Mouse (Mus musculus): Measurements from ENCODE around the gene Eci1. TPM values are rescaled to one million over a fixed set of nuclear protein-coding genes. Genes with fewer than 3 reads are reported as not detected.
A peak's percentile ranks its signal among the peaks of the same experiment; 100 is the strongest.

Eci1 gene
- polyA plus RNA-seq, 1 experiment from 2014 or later, result 70.0 TPM

DNA sequence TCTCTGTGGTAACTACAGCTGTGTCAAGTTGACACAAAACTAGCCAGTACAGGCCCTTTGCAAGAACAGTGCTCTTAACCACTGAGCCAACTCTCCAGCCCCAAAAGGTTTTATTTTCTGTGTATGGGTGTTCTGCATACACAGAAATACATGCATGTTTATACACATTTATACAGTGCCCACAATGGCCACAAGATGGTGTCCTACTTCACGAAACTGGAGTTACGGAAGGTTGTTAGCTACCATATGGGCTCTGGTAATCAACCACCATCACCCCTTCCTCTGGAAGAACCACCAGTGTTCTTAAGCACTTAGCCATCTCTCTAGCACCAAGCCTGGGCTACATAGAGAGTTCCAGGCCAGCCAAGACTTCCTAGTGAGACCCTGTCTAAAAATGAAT is 35.1 kb downstream of the Eci1 start:
- WGBS, result 68% methylated on average over 2 of the region's 2 CpGs
- H3K9ac ChIP-seq, result no peak overlapping the region
- ATAC-seq (ENCODE audit: insufficient number of reproducible peaks, low FRiP score, low TSS enrichment, low read depth), result no peak
- H3K9me3 ChIP-seq (replicated peaks), result no peaks in the 10 kb centered on the region
- no peaks in the 10 kb centered on the region for H3K36me3 ChIP-seq
- H3K27ac ChIP-seq (replicated peaks), result no peak overlapping the region
- no peaks in the 10 kb centered on the region for H3K27me3 ChIP-seq
- no peaks in the 10 kb centered on the region for H3K4me1 ChIP-seq
- no peak overlapping the region for H3K4me3 ChIP-seq (replicated peaks)
- no peak overlapping the region for H3K4me2 ChIP-seq (replicated peaks)

DNA sequence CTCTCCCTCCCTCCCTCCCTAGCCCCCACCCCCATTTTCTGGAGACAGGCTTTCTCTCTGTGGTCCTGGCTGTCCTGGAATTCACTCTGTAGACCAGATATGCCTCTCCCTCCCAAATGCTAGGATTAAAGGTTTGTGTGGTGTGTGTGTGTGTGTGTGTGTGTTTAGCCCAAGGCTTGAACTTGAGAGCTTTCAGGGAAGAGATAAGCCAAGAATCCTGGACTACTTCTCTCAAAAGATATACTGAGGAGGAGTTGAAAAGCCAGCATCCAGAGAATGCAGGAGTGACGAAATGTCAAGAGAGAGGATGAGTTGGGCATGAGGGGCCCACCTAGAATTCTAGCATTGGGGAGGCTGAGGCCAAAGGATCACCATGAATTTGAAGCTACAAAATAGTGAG is 36.5 kb downstream of the Eci1 start:
- H3K9ac ChIP-seq, result no peak overlapping the region
- no peaks in the 10 kb centered on the region for H3K36me3 ChIP-seq
- H3K4me3 ChIP-seq (replicated peaks), result no peak overlapping the region
- H3K27me3 ChIP-seq, result no peaks in the 10 kb centered on the region
- no peaks in the 10 kb centered on the region for H3K4me1 ChIP-seq
- H3K4me2 ChIP-seq (replicated peaks), result no peak overlapping the region
- ATAC-seq (ENCODE audit: insufficient number of reproducible peaks, low FRiP score, low TSS enrichment, low read depth), result no peak
- 69% methylated on average over 1 of the region's 1 CpGs for WGBS
- no peaks in the 10 kb centered on the region for H3K9me3 ChIP-seq (replicated peaks)
- H3K27ac ChIP-seq (replicated peaks), result no peak overlapping the region

DNA sequence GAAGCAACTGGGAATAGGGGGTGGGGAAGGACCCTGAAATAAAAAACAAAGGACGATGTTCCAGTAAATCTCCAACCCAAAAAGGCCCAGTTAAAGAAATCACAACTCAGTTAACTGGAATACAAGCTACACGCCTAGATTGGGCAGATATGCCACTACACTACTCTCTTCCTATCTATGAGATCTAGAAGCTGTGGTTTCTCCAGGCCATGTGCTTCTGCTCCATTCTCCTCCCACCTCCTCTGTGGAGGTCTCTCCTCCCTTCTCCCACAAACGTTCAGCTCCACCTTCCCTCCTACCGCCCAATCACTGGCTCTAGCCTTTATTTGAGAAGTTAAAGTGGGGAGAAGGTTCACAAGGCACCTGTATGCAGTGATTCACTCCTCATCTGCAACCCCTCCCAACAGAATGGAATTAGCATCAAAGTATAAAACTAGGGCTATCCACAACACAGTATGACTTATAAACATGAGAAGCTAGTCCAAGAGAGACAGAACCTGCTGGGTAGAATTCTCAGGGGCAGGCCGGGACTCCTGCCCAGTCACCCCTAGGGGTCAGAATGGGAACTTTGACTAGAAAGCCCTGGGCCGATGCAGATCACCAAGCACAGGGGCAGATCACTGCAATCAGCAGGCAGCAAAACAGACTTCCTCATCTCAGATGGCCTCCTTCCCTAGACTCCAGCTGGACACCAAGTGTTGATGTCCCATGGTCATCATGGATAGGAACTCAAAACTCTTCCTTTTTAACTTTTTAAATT is 37.1 kb downstream of the Eci1 start:
- no peak overlapping the region for H3K9ac ChIP-seq
- WGBS, result 52% methylated on average over 6 of the region's 6 CpGs
- H3K27ac ChIP-seq (replicated peaks), result no peak overlapping the region
- no peaks in the 10 kb centered on the region for H3K36me3 ChIP-seq
- ATAC-seq (ENCODE audit: insufficient number of reproducible peaks, low FRiP score, low TSS enrichment, low read depth), result no peak
- H3K9me3 ChIP-seq (replicated peaks), result no peaks in the 10 kb centered on the region
- H3K27me3 ChIP-seq, result no peaks in the 10 kb centered on the region
- H3K4me1 ChIP-seq, result no peaks in the 10 kb centered on the region
- H3K4me3 ChIP-seq (replicated peaks), result no peak overlapping the region
- H3K4me2 ChIP-seq (replicated peaks), result no peak overlapping the region

DNA sequence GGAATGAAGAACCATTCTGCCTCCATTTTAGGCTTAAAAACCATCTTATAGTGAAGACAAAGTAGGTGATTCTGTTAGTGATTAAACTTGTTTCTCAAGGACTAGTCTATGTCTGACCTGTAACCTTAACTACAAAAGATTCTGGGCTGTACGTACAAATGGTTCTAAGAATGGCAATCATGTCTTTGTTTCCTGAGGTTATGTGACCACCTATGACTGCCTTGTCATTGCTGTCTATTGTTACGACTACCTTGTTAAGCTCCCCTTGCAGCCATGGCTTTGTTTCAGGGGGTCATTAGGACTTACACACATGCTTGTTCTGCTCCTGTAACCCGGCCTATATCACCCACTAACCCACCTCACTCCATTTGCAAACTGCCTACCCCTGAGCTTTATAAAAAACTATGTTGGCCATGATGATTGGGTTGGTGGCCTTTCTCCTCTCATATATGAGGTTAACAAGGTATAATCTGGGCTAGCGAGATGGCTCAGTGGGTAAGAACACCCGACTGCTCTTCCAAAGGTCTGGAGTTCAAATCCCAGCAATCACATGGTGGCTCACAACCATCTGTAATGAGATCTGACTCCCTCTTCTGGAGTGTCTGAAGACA is 42.3 kb downstream of the Eci1 start:
- no peak for ATAC-seq (ENCODE audit: insufficient number of reproducible peaks, low FRiP score, low TSS enrichment, low read depth)
- H3K4me1 ChIP-seq, result peaks cover 25% of the 10 kb centered on the region
- no peak overlapping the region for H3K4me3 ChIP-seq (replicated peaks)
- H3K9ac ChIP-seq, result no peak overlapping the region
- 95% methylated on average over 5 of the region's 5 CpGs for WGBS
- H3K27me3 ChIP-seq, result no peaks in the 10 kb centered on the region
- H3K27ac ChIP-seq (replicated peaks), result no peak overlapping the region
- peaks cover 3% of the 10 kb centered on the region; the same call in 1 of the 2 replicates for H3K36me3 ChIP-seq
- no peaks in the 10 kb centered on the region for H3K9me3 ChIP-seq (replicated peaks)
- H3K4me2 ChIP-seq (replicated peaks), result no peak overlapping the region

GRCm38 (mm10) chr17:24469336-24469909 is 43.0 kb downstream of the Eci1 start:
- H3K27me3 ChIP-seq, result no peaks in the 10 kb centered on the region
- no peak for ATAC-seq (ENCODE audit: insufficient number of reproducible peaks, low FRiP score, low TSS enrichment, low read depth)
- H3K27ac ChIP-seq (replicated peaks), result peak overlapping the region; percentile 82
- WGBS, result 18% methylated on average over 7 of the region's 7 CpGs
- peak overlapping the region; percentile 96 for H3K4me2 ChIP-seq (replicated peaks)
- H3K36me3 ChIP-seq, result peaks cover 9% of the 10 kb centered on the region
- peaks cover 25% of the 10 kb centered on the region for H3K4me1 ChIP-seq
- H3K4me3 ChIP-seq (replicated peaks), result peak overlapping the region; percentile 84
- H3K9ac ChIP-seq, result peak overlapping the region; percentile 43
- no peaks in the 10 kb centered on the region for H3K9me3 ChIP-seq (replicated peaks)

DNA sequence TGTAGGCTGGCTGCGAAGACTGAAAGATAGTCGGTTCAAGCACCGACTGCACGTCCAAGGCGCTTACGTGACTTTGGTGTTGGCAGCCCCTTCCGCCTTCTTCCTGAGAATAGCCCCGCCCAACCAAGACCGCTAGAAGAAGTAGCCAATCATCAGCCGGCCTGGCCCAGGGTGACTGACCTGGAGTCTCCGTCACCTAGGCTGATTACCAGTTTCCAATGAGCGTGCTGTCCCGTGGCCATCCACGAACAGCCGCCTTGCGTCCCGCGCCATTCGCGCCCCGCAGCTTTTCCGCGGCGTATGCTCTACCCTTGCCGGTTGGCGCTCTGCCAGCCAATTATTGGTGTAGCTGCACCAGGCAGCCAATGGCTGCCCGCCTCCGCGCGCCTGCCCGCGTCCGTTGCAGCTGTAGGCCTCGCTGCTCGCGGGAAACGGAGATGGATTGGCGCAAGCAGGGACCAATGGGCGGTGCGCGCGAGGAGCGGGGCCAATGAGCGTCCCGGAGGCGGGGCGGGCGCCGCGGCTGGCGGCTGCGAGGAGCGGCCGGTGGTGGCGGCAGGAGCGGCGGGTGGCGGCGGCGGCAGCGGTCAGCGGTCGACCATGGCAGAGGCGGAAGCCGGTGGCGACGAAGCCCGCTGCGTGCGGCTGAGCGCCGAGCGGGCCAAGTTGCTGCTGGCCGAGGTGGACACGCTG is 43.6 kb downstream of the Eci1 start, which contains the start of the genes E4f1 and Pgp:
Gene E4f1 (minus strand): TSS at position 404 of the 693 bp plus-strand sequence.
Gene Pgp (plus strand): TSS at position 483 of the 693 bp plus-strand sequence.
- no peaks in the 10 kb centered on the region for H3K9me3 ChIP-seq (replicated peaks)
- peak; percentile 97 for ATAC-seq (ENCODE audit: insufficient number of reproducible peaks, low FRiP score, low TSS enrichment, low read depth)

DNA sequence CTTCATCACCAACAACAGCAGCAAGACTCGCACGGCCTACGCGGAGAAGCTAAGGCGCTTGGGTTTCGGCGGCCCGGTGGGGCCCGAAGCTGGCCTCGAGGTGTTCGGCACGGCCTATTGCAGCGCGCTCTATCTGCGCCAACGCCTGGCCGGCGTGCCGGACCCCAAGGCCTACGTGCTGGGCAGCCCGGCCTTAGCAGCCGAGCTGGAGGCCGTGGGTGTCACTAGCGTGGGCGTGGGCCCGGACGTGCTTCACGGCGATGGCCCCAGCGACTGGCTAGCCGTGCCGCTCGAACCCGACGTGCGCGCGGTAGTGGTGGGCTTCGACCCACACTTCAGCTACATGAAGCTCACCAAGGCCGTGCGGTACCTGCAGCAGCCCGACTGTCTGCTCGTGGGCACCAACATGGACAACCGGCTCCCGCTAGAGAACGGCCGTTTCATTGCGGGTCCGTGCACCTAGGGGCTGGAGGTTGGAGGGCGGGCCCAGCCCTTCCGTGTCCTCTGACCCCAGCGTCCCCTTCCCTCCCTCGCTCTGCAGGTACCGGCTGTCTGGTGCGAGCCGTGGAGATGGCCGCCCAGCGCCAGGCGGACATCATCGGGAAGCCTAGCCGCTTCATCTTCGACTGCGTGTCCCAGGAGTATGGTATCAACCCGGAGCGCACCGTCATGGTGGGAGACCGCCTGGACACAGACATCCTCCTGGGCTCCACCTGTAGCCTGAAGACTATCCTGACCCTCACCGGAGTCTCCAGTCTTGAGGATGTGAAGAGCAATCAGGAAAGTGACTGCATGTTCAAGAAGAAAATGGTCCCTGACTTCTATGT is 44.5 kb downstream of the Eci1 start:
- Histone ChIP-seq H3K36me3 (peaks cover 24% of the 10 kb centered on the region), H3K9me3 (replicated peaks) (no peaks in the 10 kb centered on the region), H3K4me2 (replicated peaks) (peak overlapping the region; percentile 96), H3K27me3 (no peaks in the 10 kb centered on the region), H3K9ac (peak overlapping the region; percentile 75), H3K27ac (replicated peaks) (0 out of 2 replicates have a peak overlapping the region, but pooled peaks have one; percentile 35), H3K4me3 (replicated peaks) (peak overlapping the region; percentile 84), H3K4me1 (peaks cover 25% of the 10 kb centered on the region)
- under 1% methylated on average over 68 of the region's 68 CpGs for WGBS
- peak; percentile 48; the same call in 1 of the 2 replicates for ATAC-seq (ENCODE audit: insufficient number of reproducible peaks, low FRiP score, low TSS enrichment, low read depth)

More for the DNA sequence above, 43.6 kb downstream of the Eci1 start, which contains the start of the genes E4f1 and Pgp:
- Histone ChIP-seq H3K4me1 (peaks cover 25% of the 10 kb centered on the region), H3K4me3 (replicated peaks) (peak within 1 kb of the TSS; percentile 84), H3K36me3 (peaks cover 15% of the 10 kb centered on the region), H3K27me3 (no peaks in the 10 kb centered on the region), H3K9ac (peak within 1 kb of the TSS; percentile 75), H3K27ac (replicated peaks) (peak within 1 kb of the TSS; percentile 82), H3K4me2 (replicated peaks) (peak within 1 kb of the TSS; percentile 96)
- WGBS, result 1% methylated on average over 67 of the region's 75 CpGs

DNA sequence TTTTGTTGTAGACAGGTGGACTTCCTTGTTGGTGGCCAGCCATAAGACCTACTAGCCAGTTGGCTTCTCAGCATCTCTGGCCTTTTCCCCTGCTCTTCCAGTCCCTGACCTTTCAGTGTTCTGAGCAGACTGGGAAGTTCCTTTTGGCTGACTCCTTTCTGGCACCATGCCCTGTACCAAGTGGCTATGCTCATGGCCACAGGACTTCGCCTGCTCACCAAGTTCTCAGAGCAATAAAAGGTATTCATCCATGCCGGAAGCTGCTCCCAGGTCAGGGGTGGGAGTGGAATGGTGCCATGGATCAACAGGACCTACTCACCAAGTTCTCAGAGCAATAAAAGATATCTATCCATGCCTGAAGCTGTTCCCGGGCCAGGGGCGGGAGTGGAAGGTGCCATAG is 46.1 kb downstream of the Eci1 start:
- WGBS, result 79% methylated on average over 4 of the region's 4 CpGs
- ATAC-seq (ENCODE audit: insufficient number of reproducible peaks, low FRiP score, low TSS enrichment, low read depth), result no peak
- Histone ChIP-seq H3K9me3 (replicated peaks) (no peaks in the 10 kb centered on the region), H3K27ac (replicated peaks) (no peak overlapping the region), H3K36me3 (peaks cover 39% of the 10 kb centered on the region), H3K27me3 (no peaks in the 10 kb centered on the region), H3K4me3 (replicated peaks) (0 out of 2 replicates have a peak overlapping the region, but pooled peaks have one; percentile 84), H3K4me2 (replicated peaks) (peak overlapping the region; percentile 96; the same call in 1 of the 2 replicates), H3K4me1 (peaks cover 26% of the 10 kb centered on the region), H3K9ac (0 out of 2 replicates have a peak overlapping the region, but pooled peaks have one; percentile 4)

DNA sequence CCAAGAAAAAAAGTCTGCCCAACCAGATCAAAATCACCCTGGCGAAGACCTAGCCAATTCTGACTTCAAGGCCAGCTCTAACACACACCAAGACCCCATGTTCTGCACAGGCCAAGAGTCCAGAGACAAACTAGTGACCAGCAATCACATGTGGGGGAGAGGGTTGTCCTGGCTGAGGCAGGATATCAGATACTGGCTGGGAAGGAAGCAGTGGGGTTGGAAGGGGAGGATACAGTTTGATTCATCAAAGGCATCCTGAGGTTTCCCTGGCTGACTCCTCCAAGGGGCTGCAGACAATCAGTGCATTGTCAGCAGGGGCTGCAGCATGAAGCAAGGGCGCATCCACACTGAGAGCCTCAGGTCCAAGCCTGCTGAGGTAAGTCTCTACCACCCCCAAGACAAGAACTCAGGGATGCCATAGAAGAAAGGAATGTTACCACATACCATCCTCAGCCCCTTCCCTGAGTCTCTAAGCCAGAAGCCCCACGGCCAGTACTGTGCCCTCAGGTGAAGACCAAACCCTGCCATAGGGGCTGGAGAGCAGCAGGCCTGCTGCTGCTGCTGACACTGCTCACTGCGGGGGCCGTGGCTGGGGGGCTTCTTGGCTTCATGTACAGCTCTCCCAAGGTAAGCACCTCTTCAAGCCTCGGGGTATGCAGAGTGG is 47.3 kb downstream of the Eci1 start, which contains the start of gene Bricd5:
Gene Bricd5 (plus strand): TSS at position 273 of the 664 bp plus-strand sequence.
- Histone ChIP-seq H3K27me3 (no peaks in the 10 kb centered on the region), H3K4me3 (replicated peaks) (no peak within 1 kb of the TSS), H3K9ac (no peak within 1 kb of the TSS), H3K4me1 (peaks cover 36% of the 10 kb centered on the region), H3K27ac (replicated peaks) (0 out of 2 replicates have a peak within 1 kb of the TSS, but pooled peaks have one; percentile 25), H3K9me3 (replicated peaks) (no peaks in the 10 kb centered on the region), H3K4me2 (replicated peaks) (peak within 1 kb of the TSS; percentile 96; the same call in 1 of the 2 replicates), H3K36me3 (peaks cover 40% of the 10 kb centered on the region)
- ATAC-seq (ENCODE audit: insufficient number of reproducible peaks, low FRiP score, low TSS enrichment, low read depth), result no peak
- WGBS, result 50% methylated on average over 6 of the region's 6 CpGs

DNA sequence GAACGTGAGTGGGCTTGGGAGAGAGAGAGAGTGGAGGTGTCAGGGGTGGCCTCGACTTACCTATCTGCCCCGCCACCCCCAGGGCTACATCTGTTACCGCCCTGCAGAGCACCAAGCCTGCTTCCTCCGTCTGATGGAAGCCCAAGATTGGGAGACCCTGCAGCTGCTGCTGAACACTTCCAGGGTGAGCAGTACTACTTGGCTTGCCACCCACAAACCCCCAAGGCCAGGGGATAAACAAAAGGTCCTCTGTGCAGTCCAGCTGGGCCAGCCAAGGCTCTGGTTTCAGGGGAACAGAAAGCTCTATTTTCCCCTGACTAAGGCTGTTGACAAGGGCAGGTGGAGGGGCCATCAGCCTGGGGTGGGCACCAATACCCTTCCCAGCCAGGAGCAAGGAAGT is 48.1 kb downstream of the Eci1 start:
- no peaks in the 10 kb centered on the region for H3K9me3 ChIP-seq (replicated peaks)
- no peak for ATAC-seq (ENCODE audit: insufficient number of reproducible peaks, low FRiP score, low TSS enrichment, low read depth)
- H3K4me1 ChIP-seq, result peaks cover 36% of the 10 kb centered on the region
- no peak overlapping the region for H3K4me2 ChIP-seq (replicated peaks)
- WGBS, result 44% methylated on average over 5 of the region's 5 CpGs
- H3K36me3 ChIP-seq, result peaks cover 40% of the 10 kb centered on the region
- 0 out of 2 replicates have a peak overlapping the region, but pooled peaks have one; percentile 25 for H3K27ac ChIP-seq (replicated peaks)
- no peak overlapping the region for H3K4me3 ChIP-seq (replicated peaks)
- no peak overlapping the region for H3K9ac ChIP-seq
- no peaks in the 10 kb centered on the region for H3K27me3 ChIP-seq

All from embryonic facial prominence, embryonic 15.5 days (tissue).